In genomic region chr10:4432123-4432931, GRCm38 (mm10) we compare ENCODE assay signal across 8 mouse cellular contexts. TPM values are rescaled to one million over a fixed set of nuclear protein-coding genes. Genes with fewer than 3 reads are reported as not detected.
DNase-seq lines count a peak whose midpoint lies in the region; ATAC-seq lines count a peak whose summit lies in the region.

Rmnd1 (minus strand) TSS chr10:4432388.
Armt1 (plus strand) TSS chr10:4432467.

- peak; percentile 98 for DNase-seq in NIH3T3 (ENCODE audit: low read depth)
- DNase-seq in cerebellum, postnatal 10 days: peak; percentile 98
- peak; percentile 88 to 92 for DNase-seq in frontal cortex, postnatal 14 days (ENCODE audit: low spot score in 2 of 2)
- peak; percentile 92 for DNase-seq in layer of hippocampus, postnatal 25 days (ENCODE audit: extremely low spot score in 1 of 2, low spot score in 1 of 2)
- DNase-seq in lung, postnatal 25 days (ENCODE audit: low spot score): peak; percentile 94
- DNase-seq in retina, embryonic 14.5 days (ENCODE audit: low spot score): peak; percentile 94
- DNase-seq in thymus, postnatal 4 days: peak; percentile 97

- H3K9ac ChIP-seq in hindbrain, embryonic 13.5 days: peak within 1 kb of the TSS; percentile 84

- H3K27ac ChIP-seq in hindbrain, embryonic 13.5 days: peak within 1 kb of the TSS; percentile 87

- under 1% methylated on average over 66 of the region's 75 CpGs for WGBS in hindbrain, embryonic 13.5 days

- H3K9me3 ChIP-seq in hindbrain, embryonic 13.5 days: no peaks in the 10 kb centered on the region

- peak within 1 kb of the TSS; percentile 76 for H3K4me2 ChIP-seq in hindbrain, embryonic 13.5 days

- no peaks in the 10 kb centered on the region for H3K27me3 ChIP-seq in hindbrain, embryonic 13.5 days

- peaks cover 6% of the 10 kb centered on the region for H3K36me3 ChIP-seq in hindbrain, embryonic 13.5 days

- H3K4me1 ChIP-seq in hindbrain, embryonic 13.5 days (replicated peaks): peaks cover 23% of the 10 kb centered on the region

- H3K4me3 ChIP-seq in hindbrain, embryonic 13.5 days: peak within 1 kb of the TSS; percentile 67

- peak; percentile 96 for ATAC-seq in hindbrain, embryonic 13.5 days (ENCODE audit: low FRiP score)

RNA-seq across cellular contexts. Expression of gene Rmnd1, which starts in this region (rescaled TPM):
- 47.9 and 50.5 TPM in 2 replicates for polyA plus RNA-seq in hindbrain, embryonic 13.5 days (2015; fragmentation: Nextera tagmentation; extraction: Ambion mirVana)
- total RNA-seq in layer of hippocampus, postnatal 25 days (2021): 10 to 100 TPM; 30.1 to 43.7 TPM

RNA-seq across cellular contexts. Expression of gene Armt1, which starts in this region (rescaled TPM):
- polyA plus RNA-seq in hindbrain, embryonic 13.5 days (2015; fragmentation: Nextera tagmentation; extraction: Ambion mirVana): 14.7 and 15.3 TPM in 2 replicates
- 10 to 100 TPM; 19.6 to 23.8 TPM for total RNA-seq in layer of hippocampus, postnatal 25 days (2021)

Comparison
In these comparisons a context has a peak if more than half of its experiments do, and no peak if none do; other contexts are left out.
1. Peak in every context shown above with its lines: DNase-seq, ATAC-seq, H3K4me3 ChIP-seq and H3K27ac ChIP-seq.